Mouse (Mus musculus) thymus, postnatal 4 days (tissue): ENCODE data around the gene Ttc16.
A peak's percentile ranks its signal among the peaks of the same experiment; 100 is the strongest.

Experiments
- DNase-seq: peaks from one replicate; pipeline ENCODE4 v3.0.0; 2021

Gene Ttc16

DNA sequence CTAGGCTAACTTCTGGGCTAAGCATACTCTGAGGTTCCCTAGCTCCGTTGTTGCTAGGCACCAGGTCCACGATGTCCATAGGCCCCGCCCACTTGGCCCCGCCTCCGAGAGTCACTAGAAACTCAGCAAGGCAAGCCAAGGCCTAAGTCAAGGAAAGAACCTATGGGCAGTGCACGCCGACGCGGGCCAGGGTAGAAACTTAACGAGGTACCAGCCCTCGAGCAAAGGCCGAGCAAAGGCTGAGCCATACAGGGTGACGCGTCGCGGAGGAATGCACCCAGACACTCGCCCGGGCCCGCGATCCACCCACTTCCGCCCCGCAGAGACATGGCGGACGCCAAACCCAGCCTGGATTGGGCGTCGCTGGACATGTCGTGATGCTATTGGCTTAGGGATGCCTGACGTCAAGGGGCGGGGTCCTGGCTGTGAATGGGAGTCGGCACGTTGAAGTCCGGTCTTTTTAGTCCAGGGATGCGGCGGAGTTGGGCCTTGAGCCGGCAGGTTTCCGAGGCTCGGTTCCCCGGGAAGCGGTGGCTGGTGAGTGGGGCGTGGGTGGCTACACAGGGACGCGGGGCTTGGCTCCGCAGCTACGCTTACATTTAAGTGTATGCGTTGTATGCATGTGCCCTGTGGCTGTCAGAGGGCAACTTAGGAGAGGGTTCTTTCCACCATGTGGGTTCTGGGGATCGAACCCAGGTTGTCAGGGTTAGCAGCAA lies at the start of gene Ttc16, which contains the start of gene Ptrh1:
TSS of gene Ttc16 (minus strand) at position 275 of the 716 bp plus-strand sequence.
TSS of gene Ptrh1 (plus strand) at position 428 of the 716 bp plus-strand sequence.
- DNase-seq: peak; percentile 98

GRCm38 (mm10) chr2:32824778-32825177 lies 49.3 kb upstream of the Ttc16 start:
- no peak for DNase-seq

- DNase-seq: no peak
Measured at GRCm38 (mm10) chr2:32824181-32824580, 48.7 kb upstream of the Ttc16 start.

- no peak for DNase-seq
Measured at GRCm38 (mm10) chr2:32823579-32824154, 48.2 kb upstream of the Ttc16 start.

GRCm38 (mm10) chr2:32823153-32823552 lies 47.7 kb upstream of the Ttc16 start:
- DNase-seq: no peak

DNA sequence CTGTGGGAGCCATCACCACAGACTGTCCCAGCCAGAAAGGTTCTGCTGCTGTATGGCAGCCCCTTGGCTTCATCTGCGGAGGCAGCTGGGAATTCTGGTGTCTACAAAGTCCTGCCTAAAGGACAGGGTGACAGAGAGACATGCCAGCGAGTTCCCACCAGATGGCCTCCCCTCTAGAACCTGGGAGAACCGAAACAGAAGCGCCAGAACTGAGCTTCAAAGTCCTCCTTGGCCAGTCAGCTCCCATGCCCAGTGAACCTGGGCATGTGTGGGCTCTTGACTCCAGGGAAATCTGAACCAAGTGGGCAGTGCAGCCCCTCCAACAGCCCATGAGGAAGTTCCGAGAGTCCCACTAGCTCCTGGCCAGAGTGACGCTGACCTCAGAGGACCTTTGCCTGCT lies 47.2 kb upstream of the Ttc16 start:
- no peak for DNase-seq

DNA sequence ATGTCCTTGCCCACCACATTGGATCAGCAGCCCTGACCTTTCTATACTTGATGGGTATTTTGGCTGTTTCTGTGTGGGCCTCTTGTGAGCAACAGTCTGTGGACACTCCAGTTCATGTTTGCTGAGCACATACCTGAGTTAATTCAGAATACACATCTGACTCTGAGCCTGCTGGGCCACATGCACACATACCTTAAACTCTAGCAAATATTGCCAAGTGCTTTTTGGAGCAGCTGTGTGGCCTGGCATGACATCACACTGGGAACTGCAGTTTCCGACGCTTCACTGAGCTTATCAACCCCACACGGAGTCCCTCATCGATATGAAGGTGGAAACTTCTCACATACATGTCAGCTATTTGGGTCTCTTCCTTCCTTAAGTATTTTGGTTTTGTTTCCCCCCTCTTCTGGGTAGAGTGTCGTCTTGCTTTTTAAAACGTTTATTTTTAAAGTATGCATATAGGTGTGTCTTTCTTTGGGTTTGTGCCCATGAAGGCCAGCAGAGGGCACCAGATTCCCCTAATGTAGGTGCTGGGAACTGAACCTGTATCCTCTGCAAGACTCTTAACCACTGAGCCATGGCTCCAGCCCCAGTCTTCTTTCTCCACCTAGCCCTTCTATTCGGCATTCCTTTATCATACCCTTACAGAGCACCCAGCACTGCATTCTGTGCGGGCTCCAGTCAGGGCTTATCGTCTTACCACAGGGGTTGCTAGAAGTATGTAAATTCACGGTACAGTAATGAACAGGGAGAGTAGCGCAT lies 45.8 kb upstream of the Ttc16 start:
- peak; percentile 76 for DNase-seq

DNA sequence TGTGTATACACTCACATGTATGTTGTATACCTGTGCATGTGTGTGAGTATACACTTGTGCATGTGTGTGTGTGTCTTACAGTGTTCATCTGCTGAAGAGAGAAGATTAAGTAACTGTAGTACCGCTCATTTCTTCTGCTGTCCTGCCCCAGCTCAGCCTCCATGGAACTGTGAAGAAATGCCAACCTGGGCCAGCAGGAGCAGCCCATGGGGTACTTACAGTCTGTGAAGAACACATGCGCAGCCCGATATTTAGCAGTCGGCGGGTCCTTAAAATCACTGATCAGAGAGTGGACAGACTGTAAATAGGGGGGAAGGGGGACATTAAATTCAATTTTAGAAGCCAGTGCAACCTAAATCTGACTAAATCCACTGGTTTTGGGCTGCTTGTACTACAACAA lies 42.8 kb upstream of the Ttc16 start:
- DNase-seq: no peak

GRCm38 (mm10) chr2:32817589-32817988 lies 42.2 kb upstream of the Ttc16 start:
- DNase-seq: no peak

DNA sequence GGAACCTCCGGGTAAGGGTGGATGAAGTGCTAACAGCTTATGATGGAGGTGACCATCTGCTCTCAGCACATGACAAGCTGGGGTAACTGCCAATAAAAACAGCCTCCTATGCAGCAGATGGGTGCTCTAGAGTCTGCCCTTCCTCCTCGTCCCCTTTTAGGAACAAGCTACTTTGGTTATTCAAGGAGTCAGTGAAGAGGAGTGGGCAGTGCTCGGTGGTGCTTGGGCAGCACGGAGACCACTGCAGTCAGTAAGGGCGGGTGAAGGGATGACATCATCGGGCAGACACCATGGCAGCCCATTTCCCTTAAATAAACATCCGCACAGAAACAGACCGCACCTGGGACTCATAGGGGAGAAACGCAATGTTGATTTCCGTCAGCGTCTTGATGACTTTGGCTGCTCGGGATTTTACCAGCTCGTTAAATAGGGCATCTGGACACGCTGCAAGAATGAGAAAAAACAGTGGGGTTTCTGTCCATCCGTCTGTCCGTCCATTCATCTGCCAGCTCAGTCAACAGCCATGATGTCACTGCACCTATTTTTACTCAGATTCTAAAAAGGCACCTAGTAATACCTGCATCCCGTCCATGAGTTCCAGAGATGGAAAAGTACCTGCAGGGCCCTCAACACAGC lies 41.6 kb upstream of the Ttc16 start:
- DNase-seq: no peak

DNA sequence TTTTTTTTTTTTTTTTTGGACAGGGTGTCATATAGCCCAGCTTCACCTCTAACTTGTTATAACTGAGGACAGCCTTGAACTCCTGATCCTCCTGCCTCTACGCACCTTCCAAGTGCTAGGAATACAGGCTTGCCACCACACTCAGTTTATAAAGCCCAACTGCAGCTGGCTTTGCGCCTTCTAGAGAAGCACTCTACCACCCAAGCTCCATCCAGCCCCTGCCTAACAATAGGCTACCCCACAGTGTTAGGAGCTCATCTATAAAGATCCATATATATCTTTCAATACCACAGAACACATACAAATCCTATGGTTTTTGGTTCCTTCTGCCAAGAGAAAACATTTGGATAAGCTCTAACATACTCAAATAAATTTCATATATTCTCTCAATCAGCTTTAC lies 41.1 kb upstream of the Ttc16 start:
- no peak for DNase-seq

DNA sequence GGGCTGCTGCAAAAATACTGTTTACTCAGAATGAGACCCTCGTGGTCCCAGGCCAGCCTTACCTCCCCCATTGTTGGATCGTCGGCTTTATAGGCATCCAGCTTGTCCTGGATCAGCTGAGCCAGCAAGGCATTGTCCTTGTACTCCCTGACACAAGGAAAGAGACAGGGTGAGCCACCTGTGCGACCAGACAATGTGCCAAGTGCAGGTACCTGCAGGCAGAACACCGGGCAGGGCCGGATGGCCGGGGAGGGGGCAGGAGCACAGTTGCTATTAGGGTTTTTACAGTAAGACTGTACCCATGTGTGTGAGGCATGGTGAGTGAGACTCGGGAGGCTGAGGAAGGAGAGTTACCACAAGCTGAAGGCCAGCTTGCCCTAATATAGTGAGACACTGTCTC lies 36.5 kb upstream of the Ttc16 start:
- DNase-seq: no peak

GRCm38 (mm10) chr2:32808816-32809566 lies 33.6 kb upstream of the Ttc16 start:
- DNase-seq: no peak

GRCm38 (mm10) chr2:32798251-32798962 lies 23.0 kb upstream of the Ttc16 start:
- no peak for DNase-seq

DNA sequence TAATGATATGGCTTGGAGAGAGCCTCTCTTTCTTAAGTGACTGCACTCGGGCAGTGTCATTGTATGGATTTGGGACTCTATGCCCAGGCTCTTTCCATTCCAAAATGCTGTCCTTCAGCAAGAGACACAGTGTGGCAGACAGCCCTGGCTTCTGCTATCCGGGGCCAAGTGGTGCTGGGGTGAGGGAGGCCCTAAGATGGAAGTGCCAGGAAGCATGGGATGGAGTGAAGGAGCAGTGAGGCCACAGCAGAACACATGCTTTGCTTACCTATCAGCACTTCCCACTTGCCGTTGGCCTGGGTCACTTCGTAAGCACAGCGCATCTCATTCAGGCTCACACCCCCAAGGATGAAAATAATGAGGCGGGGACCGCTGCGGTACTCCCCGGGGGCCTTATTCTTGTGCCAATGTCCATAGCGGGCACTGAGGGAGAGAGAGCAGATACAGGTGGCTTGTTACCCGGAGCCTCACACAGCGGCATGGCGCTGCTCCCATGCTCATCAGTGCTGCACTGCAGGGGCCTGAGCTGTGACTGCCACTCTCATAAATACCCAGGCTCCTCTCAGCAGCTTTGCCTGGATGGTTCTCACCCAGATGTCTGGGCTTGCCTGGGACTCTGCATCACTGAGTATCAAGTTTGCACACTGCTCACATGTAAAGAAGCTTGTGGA lies 20.4 kb upstream of the Ttc16 start:
- no peak for DNase-seq

DNA sequence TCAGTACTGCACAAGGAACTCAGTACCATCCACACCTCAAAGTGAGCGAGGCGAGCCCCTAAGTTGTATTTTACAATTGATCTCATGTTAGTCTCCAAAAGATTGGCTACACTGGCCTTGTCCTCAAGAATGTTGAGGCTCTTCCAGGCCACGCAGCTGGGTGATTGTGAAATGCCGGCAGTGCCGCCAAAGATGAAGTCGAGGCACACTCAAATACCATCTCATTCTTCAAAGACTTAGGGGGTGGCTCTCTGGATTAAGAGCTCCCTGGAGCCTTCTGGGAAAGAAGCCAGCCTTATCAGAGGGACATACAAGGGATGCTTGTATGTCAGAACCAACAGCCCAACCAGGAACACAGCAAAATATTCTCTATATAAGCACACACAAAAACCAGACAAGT lies 15.9 kb upstream of the Ttc16 start:
- DNase-seq: no peak

DNA sequence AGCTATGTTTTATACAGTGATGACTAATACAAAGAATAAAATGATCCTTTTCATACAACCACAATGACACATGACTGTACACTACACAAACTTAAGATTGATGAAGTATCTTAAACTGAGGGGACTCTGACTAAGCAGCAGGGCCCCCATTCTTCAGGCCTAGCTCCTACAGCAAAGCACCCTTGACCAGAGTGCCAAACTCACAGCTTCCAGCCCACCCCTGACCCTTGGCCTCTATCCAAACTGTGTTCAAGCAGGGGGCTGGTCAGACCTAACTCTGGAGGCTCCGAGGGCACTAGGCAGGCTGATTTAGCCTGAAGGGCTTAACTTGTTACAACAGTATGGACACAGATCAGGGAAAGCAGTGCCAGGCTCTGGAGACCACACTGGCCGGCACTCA lies 13.1 kb upstream of the Ttc16 start:
- no peak for DNase-seq

- no peak for DNase-seq
Measured at GRCm38 (mm10) chr2:32787176-32787575, 11.7 kb upstream of the Ttc16 start.

DNA sequence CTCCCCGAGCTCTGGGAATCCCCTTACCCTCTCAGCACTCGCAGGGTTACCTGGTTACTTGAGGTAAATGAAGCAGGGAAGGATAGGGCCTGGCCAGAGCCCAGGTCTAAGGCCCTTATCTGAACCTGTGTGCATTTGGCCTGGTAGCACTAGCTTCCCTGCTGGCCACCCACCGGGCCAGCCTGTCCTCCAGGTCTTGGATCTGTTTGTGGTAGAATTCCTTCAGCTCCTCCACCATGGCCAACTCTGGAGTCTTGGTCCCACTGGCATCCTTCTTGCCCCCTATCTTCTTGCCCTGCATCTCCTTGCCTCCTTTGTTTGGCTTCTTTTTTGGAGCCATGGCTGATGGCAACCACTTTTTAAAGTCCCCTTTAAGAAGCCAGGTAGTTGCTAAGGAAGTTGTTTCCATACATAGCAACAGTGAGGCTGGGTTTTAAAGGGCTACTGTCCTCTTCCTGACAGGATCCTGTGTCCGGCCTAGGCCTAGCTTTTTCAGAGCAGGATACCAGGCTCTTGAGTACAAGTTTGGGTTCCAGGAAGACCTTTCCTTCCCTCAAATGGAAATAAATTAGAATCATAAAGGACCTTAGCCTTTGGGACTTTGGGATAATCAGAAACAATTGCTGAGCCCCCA lies 8.7 kb upstream of the Ttc16 start, which contains the start of gene Cfap157:
TSS of gene Cfap157 (minus strand) at position 381 of the 634 bp plus-strand sequence.
- no peak for DNase-seq

DNA sequence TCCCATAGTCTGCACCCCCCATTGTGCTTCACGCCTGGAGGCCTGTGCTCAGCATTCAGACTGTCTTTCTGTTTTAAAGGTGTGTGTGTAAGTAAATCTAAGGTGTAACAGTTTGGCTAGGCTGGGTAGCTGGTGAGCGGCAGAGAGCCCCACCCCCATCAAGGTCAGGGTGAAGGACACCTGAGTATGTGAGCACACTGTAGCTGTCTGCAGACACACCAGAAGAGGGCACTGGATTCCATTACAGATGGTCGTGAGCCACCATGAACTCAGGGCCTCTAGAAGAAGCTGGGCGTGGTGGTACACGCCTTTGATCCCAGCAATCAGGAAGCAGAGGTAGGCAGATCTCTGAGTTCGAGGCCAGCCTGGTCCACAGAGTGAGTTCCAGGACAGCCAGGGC lies 6.3 kb upstream of the Ttc16 start:
- DNase-seq: no peak

DNA sequence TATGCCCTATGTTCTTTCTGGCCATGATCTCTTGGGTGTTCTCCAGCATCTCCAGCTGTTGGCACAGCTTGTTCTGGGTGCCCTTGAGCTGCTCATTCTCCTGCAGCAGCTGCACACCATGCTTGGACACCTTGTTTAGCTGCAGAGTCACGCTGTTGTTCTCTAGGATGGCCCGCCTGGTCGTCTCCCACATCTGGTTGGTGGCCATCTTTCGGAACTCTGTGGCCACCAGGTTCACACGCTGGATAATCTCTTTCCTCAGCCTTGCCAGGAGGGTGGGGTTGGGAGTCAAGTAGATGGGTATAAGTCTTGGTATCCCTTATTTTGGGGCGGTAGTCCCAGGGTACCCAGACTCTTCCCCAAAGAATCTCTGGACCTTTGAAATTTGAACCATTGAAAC lies 4.3 kb upstream of the Ttc16 start:
- no peak for DNase-seq
